Mouse (Mus musculus): ENCODE data around the gene Enox1. TPM values are rescaled to one million over a fixed set of nuclear protein-coding genes. Genes with fewer than 3 reads are reported as not detected.

The Enox1 gene
- total and polyA plus RNA-seq, 2 experiments from 2014 or later = 29.1 to 42.7 TPM

DNA sequence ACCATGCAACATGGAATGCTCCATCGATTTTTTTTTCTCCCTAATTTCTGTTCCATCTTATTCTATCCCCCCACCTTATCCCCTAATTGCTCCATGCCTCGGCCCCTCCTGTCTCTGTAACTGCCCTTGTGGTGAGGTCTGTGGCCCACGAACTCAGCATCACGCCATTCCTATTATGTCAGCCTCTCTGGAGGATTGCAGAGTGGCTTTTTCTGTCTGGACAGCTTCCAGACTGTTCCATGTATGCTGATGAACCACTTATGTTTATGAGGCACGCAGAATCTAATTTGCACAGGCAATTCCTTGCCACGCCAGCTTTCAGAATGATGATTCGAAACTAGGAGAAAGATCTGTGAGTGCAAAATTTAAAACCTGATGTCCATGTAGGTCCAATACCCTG lies 521.4 kb downstream of the Enox1 start:
- Histone ChIP-seq H3K4me2 (ENCODE audit: low read depth, low read length) (no peak overlapping the region), H3K4me3 (ENCODE audit: low read length) (no peak overlapping the region), H3K9me3 (ENCODE audit: low read length) (no peaks in the 10 kb centered on the region), H3K27ac (no peak overlapping the region), H3K9ac (replicated peaks; ENCODE audit: low read length) (no peak overlapping the region), H3K4me1 (ENCODE audit: insufficient read depth, low read length) (no peaks in the 10 kb centered on the region), H3K27me3 (ENCODE audit: insufficient read depth, low read length) (no peaks in the 10 kb centered on the region), H3K36me3 (ENCODE audit: insufficient read depth, low read length) (no peaks in the 10 kb centered on the region)
- DNase-seq (ENCODE audit: low spot score) (peak; percentile 50), ATAC-seq (no peak)
- TF ChIP-seq CTCF (IDR thresholded peaks at IDR 0.05; ENCODE audit: low read depth) = no peak
- WGBS = 38% methylated on average over 7 of the region's 7 CpGs

DNA sequence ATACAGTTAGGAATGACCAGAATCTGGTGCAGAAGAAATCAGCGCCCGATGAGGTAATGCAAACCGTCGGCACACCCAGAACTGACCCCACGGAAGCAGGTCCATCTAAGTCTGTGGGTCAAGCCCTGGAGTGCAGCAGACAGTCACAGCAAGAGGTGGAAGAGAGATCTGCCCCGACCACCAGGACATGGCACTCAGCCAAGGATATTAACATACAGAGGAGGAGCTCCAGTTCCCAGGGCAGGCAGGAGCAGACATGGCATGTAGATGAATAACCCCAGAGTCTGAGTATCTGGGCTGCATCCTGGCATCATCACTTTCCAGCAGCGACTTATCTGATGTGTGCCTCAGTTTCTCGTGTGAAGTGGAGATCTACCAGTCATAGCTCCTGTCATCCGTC lies 523.3 kb downstream of the Enox1 start:
- 44% methylated on average over 9 of the region's 9 CpGs for WGBS
- no peaks in the 10 kb centered on the region for H3K9me3 ChIP-seq (ENCODE audit: low read length)
- no peak overlapping the region for H3K4me3 ChIP-seq (ENCODE audit: low read length)
- H3K4me2 ChIP-seq (ENCODE audit: low read depth, low read length) = no peak overlapping the region
- no peaks in the 10 kb centered on the region for H3K27me3 ChIP-seq (ENCODE audit: insufficient read depth, low read length)
- no peaks in the 10 kb centered on the region for H3K36me3 ChIP-seq (ENCODE audit: insufficient read depth, low read length)
- H3K9ac ChIP-seq (replicated peaks; ENCODE audit: low read length) = no peak overlapping the region
- TF ChIP-seq CTCF (IDR thresholded peaks at IDR 0.05; ENCODE audit: low read depth) = no peak
- ATAC-seq (peak; percentile 38), DNase-seq (ENCODE audit: low spot score) (peak; percentile 60)
- H3K27ac ChIP-seq = no peak overlapping the region
- no peaks in the 10 kb centered on the region for H3K4me1 ChIP-seq (ENCODE audit: insufficient read depth, low read length)

DNA sequence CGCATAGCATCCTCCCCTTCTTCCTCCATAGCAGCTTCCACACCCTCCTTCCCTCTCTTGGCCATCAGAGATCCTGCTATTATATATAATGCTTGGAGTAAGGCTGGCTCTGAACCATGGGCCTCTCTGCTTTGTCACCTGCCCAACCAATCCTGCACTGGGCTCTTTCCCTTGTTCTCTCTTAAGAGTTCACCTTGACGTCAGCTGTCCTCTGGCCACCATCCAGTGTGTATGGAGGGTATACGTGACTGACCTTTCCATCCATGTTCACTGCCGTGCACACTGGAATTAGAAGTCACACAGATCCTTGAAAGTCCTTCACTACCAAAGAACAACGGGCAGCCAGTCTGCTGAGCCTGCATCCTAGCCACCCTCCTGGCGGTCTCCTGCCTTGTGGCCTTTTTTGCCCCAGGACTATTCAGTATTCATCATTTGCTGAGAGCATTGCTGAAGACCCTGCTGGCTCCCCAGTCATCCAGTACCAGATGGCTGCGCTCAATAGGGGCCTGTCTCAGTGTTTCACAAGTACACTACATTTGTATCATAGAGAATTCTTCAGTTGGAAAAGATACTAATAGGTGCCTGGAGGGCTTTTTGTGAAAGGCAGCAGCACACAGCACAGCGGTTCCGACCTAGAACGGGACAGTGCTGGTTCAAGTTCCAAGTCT lies 526.5 kb downstream of the Enox1 start:
- 66% methylated on average over 10 of the region's 10 CpGs for WGBS
- no peaks in the 10 kb centered on the region for H3K36me3 ChIP-seq (ENCODE audit: insufficient read depth, low read length)
- no peaks in the 10 kb centered on the region for H3K9me3 ChIP-seq (ENCODE audit: low read length)
- H3K4me1 ChIP-seq (ENCODE audit: insufficient read depth, low read length) = no peaks in the 10 kb centered on the region
- 0 out of 2 replicates have a peak, but pooled peaks have one; percentile 32 for ATAC-seq
- H3K9ac ChIP-seq (replicated peaks; ENCODE audit: low read length) = no peak overlapping the region
- TF ChIP-seq CTCF (IDR thresholded peaks at IDR 0.05; ENCODE audit: low read depth) = no peak
- no peaks in the 10 kb centered on the region for H3K27me3 ChIP-seq (ENCODE audit: insufficient read depth, low read length)
- H3K4me3 ChIP-seq (ENCODE audit: low read length) = no peak overlapping the region
- H3K4me2 ChIP-seq (ENCODE audit: low read depth, low read length) = no peak overlapping the region
- peak; percentile 33 for DNase-seq (ENCODE audit: low spot score)
- H3K27ac ChIP-seq = peak overlapping the region; percentile 5; the same call in 1 of the 2 replicates

DNA sequence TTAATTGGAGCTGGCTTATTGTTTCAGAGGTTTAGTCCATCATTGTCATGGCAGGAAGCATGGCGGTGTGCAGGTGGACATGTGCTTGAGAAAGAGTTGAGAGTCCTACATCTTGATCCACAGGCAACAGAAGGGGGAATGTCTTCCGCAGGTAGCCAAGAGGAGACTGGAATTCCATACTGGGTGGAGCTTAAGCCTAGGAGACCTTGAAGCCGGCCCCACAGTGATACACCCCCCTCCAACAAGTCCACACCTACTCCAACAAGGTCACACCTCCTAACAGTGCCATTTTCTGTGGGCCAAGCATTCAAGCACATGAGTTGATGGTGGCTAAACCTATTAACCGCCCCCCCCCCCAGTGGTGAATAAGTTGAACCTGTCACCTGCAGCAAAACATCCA lies 533.3 kb downstream of the Enox1 start:
- ATAC-seq = no peak
- 91% methylated on average over 4 of the region's 4 CpGs for whole genome bisulfite sequencing
- H3K27ac ChIP-seq = no peak overlapping the region
- DNase-seq (ENCODE audit: low spot score) = no peak
- no peaks in the 10 kb centered on the region for H3K9me3 ChIP-seq (ENCODE audit: low read length)
- no peak overlapping the region for H3K9ac ChIP-seq (replicated peaks; ENCODE audit: low read length)
- H3K27me3 ChIP-seq (ENCODE audit: insufficient read depth, low read length) = no peaks in the 10 kb centered on the region
- no peak overlapping the region for H3K4me2 ChIP-seq (ENCODE audit: low read depth, low read length)
- no peak overlapping the region for H3K4me3 ChIP-seq (ENCODE audit: low read length)
- no peaks in the 10 kb centered on the region for H3K4me1 ChIP-seq (ENCODE audit: insufficient read depth, low read length)
- H3K36me3 ChIP-seq (ENCODE audit: insufficient read depth, low read length) = no peaks in the 10 kb centered on the region
- no peak for TF ChIP-seq CTCF (IDR thresholded peaks at IDR 0.05; ENCODE audit: low read depth)

DNA sequence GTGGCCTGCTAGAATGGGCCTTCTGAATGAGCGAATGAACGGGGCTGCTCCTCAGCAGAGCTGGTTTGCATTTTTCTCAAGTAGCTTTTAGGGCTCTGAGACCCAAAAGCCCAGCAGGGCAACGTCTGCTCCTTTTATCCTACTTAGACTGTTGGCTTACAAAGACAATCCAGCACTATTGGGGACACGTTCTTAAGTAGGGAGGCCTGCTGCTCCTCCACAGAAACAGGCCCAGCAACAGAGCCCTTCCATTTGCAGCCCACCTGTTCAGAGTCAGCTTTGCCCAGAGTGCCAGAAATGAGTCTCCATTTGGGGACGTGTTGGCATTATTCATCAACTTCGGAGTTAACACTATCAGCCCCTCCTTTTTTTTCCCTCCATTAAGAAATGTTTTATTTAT lies 548.4 kb downstream of the Enox1 start:
- H3K4me3 ChIP-seq (ENCODE audit: low read length) = no peak overlapping the region
- H3K27ac ChIP-seq = no peak overlapping the region
- no peaks in the 10 kb centered on the region for H3K4me1 ChIP-seq (ENCODE audit: insufficient read depth, low read length)
- no peak for TF ChIP-seq CTCF (IDR thresholded peaks at IDR 0.05; ENCODE audit: low read depth)
- no peaks in the 10 kb centered on the region for H3K27me3 ChIP-seq (ENCODE audit: insufficient read depth, low read length)
- no peaks in the 10 kb centered on the region for H3K36me3 ChIP-seq (ENCODE audit: insufficient read depth, low read length)
- ATAC-seq (no peak), DNase-seq (ENCODE audit: low spot score) (no peak)
- 35% methylated on average over 6 of the region's 6 CpGs for WGBS
- no peaks in the 10 kb centered on the region for H3K9me3 ChIP-seq (ENCODE audit: low read length)
- H3K4me2 ChIP-seq (ENCODE audit: low read depth, low read length) = no peak overlapping the region
- H3K9ac ChIP-seq (replicated peaks; ENCODE audit: low read length) = no peak overlapping the region

DNA sequence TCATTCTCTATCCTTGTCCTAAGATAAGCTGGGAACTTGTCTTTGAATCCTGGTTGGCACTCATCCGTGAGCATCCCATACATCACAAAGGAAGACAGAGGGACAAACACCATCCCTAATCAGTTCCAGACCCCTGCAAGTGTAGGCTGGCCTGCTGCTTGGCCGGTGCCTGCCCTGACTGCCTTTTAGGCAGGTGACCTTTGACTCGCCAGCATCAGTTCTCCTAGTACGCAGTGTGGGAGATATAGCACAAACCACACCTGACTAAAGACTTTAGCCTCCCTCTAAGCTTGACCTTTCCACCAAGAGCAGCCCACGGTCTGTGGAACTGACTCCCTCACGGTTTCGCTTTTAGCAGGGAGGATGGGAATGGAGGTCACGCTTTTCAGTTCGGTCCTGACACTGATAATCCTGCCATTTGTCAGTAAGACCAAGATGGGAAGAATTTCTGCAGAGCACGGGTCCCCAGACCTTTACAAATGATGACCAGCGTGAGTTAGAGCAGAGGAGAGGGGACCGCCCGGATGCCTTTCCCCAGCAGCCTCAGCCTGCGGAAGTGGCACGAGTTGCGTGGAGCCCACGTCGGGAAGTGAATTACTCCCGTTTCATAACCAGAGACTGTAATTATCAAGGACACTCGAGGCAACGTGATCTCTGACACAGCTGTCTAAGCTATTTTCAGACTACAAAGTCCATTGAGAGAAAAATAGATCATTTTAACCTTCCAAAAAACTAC lies 550.1 kb downstream of the Enox1 start:
- ATAC-seq (no peak), DNase-seq (ENCODE audit: low spot score) (no peak)
- Histone ChIP-seq H3K4me1 (ENCODE audit: insufficient read depth, low read length) (no peaks in the 10 kb centered on the region), H3K4me3 (ENCODE audit: low read length) (no peak overlapping the region), H3K4me2 (ENCODE audit: low read depth, low read length) (no peak overlapping the region), H3K27ac (no peak overlapping the region), H3K9ac (replicated peaks; ENCODE audit: low read length) (no peak overlapping the region), H3K36me3 (ENCODE audit: insufficient read depth, low read length) (no peaks in the 10 kb centered on the region), H3K9me3 (ENCODE audit: low read length) (no peaks in the 10 kb centered on the region), H3K27me3 (ENCODE audit: insufficient read depth, low read length) (no peaks in the 10 kb centered on the region)
- TF ChIP-seq CTCF (IDR thresholded peaks at IDR 0.05; ENCODE audit: low read depth) = no peak
- WGBS = 75% methylated on average over 21 of the region's 21 CpGs

DNA sequence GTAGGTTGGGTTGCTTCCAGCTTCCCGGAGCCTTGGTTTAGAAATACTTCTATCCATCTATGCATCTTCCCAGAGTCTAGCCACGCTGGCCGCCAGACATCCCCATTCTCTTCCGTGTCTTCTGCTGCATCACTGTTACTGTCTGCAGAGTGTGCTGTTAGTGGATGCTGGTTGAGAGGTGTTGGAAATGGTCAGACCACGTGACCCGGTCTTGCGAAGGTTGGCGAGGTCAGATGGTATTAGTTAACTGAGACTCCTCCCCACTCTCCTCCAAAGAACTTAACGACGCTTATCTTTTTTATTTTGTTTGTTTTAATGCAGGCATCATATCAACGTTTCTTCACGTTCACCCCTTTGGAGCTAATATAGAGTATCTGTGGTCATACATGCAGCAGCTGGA lies 550.7 kb downstream of the Enox1 start:
- no peaks in the 10 kb centered on the region for H3K27me3 ChIP-seq (ENCODE audit: insufficient read depth, low read length)

More for the DNA sequence above, 550.7 kb downstream of the Enox1 start:
- Histone ChIP-seq H3K9ac (replicated peaks; ENCODE audit: low read length) (no peak overlapping the region), H3K9me3 (ENCODE audit: low read length) (no peaks in the 10 kb centered on the region), H3K4me2 (ENCODE audit: low read depth, low read length) (no peak overlapping the region), H3K27ac (no peak overlapping the region), H3K4me1 (ENCODE audit: insufficient read depth, low read length) (no peaks in the 10 kb centered on the region), H3K36me3 (ENCODE audit: insufficient read depth, low read length) (no peaks in the 10 kb centered on the region), H3K4me3 (ENCODE audit: low read length) (no peak overlapping the region)
- ATAC-seq (no peak), DNase-seq (ENCODE audit: low spot score) (no peak)
- TF ChIP-seq CTCF (IDR thresholded peaks at IDR 0.05; ENCODE audit: low read depth) = no peak
- WGBS = 89% methylated on average over 12 of the region's 12 CpGs

All from hindbrain, postnatal 0 days (tissue).